Mouse (Mus musculus) right cerebral cortex, postnatal 36 days (tissue): ENCODE measurements at regions not wholly inside any gene's neighbourhood (a gene's known extent, or its start where the extent isn't known, plus 50 kb on each side); places are given as distances from the start of the nearest gene placed in this dataset.

ENCODE experiments used
- DNase-seq, 2 experiments: peaks; one replicate each; pipeline ENCODE4 v3.0.0; 2022; ENCODE audit warnings: low spot score in 2 of 2, mixed read lengths in 1 of 2

GRCm38 (mm10) chr7:88954978-88955377 is 449.0 kb downstream of the Tmem135 start:
- peak; percentile 7 to 32 for DNase-seq

GRCm38 (mm10) chr7:88945338-88945737 is 458.7 kb downstream of the Tmem135 start:
- DNase-seq = no peak

GRCm38 (mm10) chr7:88944936-88945335 is 459.1 kb downstream of the Tmem135 start:
- DNase-seq = no peak

- DNase-seq = no peak
Observed at GRCm38 (mm10) chr7:88941246-88941910, 462.6 kb downstream of the Tmem135 start.

GRCm38 (mm10) chr7:88940196-88940595 is 463.8 kb downstream of the Tmem135 start:
- DNase-seq = no peak

- no peak for DNase-seq
Observed at GRCm38 (mm10) chr7:88928245-88928795, 475.7 kb downstream of the Tmem135 start.
